Mouse (Mus musculus) CH12.LX (cell line): ENCODE results near the gene Mrgpra2b.
"Not testable (repeated sequence)": the region's sequence is repeated elsewhere in the genome, so short reads cannot be mapped to it uniquely, and the experiment has no call there.

Source experiments
- CHD1 ChIP-seq: IDR thresholded peaks from 2 replicates; pipeline ENCODE4 v1.6.1; 2012; ENCODE audit warnings: low read depth, low read length, improper control_type of control experiment, inconsistent platforms
- CTCF ChIP-seq, 2 experiments: IDR thresholded peaks in 1 of 2; conservative IDR thresholded peaks in 1 of 2; 2 replicates each; pipeline ENCODE4 v1.5.1; 2011 to 2012; ENCODE audit warnings: low read depth in 2 of 2, low read length in 2 of 2, improper control_type of control experiment in 1 of 2, inconsistent platforms in 1 of 2, mild to moderate bottlenecking in 1 of 2, moderate library complexity in 1 of 2
- ELF1 ChIP-seq: IDR thresholded peaks from 2 replicates; pipeline ENCODE4 v1.6.1; 2014; ENCODE audit warnings: low read depth, mild to moderate bottlenecking, inconsistent platforms, low read length, improper control_type of control experiment
- EP300 ChIP-seq: IDR thresholded peaks from 2 replicates; pipeline ENCODE4 v1.6.1; 2011; ENCODE audit warnings: low read length, improper control_type of control experiment
- GABPA ChIP-seq: IDR thresholded peaks from 2 replicates; pipeline ENCODE4 v1.6.1; 2012; ENCODE audit warnings: low read depth, low read length, improper control_type of control experiment, inconsistent platforms; ENCODE audit not compliant: insufficient replicate concordance
- HCFC1 ChIP-seq: IDR thresholded peaks from 2 replicates; pipeline ENCODE4 v1.6.1; 2012; ENCODE audit warnings: low read depth, mild to moderate bottlenecking, inconsistent platforms, low read length, improper control_type of control experiment
- MXI1 ChIP-seq: IDR thresholded peaks from 2 replicates; pipeline ENCODE4 v1.6.1; 2011; ENCODE audit warnings: mild to moderate bottlenecking, low read depth, low read length, improper control_type of control experiment
- POLR2A ChIP-seq: IDR thresholded peaks from 2 replicates; pipeline ENCODE4 v1.6.1; 2011; ENCODE audit warnings: low read depth, mild to moderate bottlenecking, improper control_type of control experiment, low read length
- POLR2AphosphoS2 ChIP-seq: IDR thresholded peaks from 2 replicates; pipeline ENCODE4 v1.6.1; 2011; ENCODE audit warnings: low read depth, low read length, improper control_type of control experiment
- RCOR1 ChIP-seq: conservative IDR thresholded peaks from 2 replicates; pipeline ENCODE4 v1.6.1; 2012; ENCODE audit warnings: low read depth, mild to moderate bottlenecking, inconsistent platforms, low read length, improper control_type of control experiment
- USF1 ChIP-seq: IDR thresholded peaks from 2 replicates; pipeline ENCODE4 v1.6.1; 2014; ENCODE audit warnings: low read depth, mild to moderate bottlenecking, inconsistent platforms, low read length, improper control_type of control experiment
- USF2 ChIP-seq: conservative IDR thresholded peaks from 2 replicates; pipeline ENCODE4 v1.6.1; 2011; ENCODE audit warnings: low read depth, low read length, improper control_type of control experiment
- ZC3H11A ChIP-seq: IDR thresholded peaks from 2 replicates; pipeline ENCODE4 v1.6.1; 2012; ENCODE audit warnings: low read depth, mild to moderate bottlenecking, inconsistent platforms, low read length, improper control_type of control experiment

GRCm38 (mm10) chr7:47489438-47489837 lies 39.2 kb downstream of the Mrgpra2b start:
- not testable (repeated sequence) for TF ChIP-seq CTCF (conservative IDR thresholded peaks at IDR 0.05 in 1 of 2, IDR thresholded peaks at IDR 0.05 in 1 of 2; ENCODE audit: low read depth in 2 of 2, low read length in 2 of 2); RCOR1; GABPA; USF2; USF1; ELF1; POLR2AphosphoS2; EP300; POLR2A; HCFC1; CHD1; ZC3H11A; MXI1
